Comparison of ENCODE assay signal across 8 mouse cellular contexts in genomic region chr9:56928041-56928811, GRCm38 (mm10). TPM values are rescaled to one million over a fixed set of nuclear protein-coding genes. Genes with fewer than 3 reads are reported as not detected.
DNase-seq lines count a peak whose midpoint lies in the region; ATAC-seq and TF ChIP-seq lines count a peak whose summit lies in the region.

TSS of gene Snx33 (minus strand) at chr9:56928371.

- WGBS in forebrain, embryonic 15.5 days = under 1% methylated on average over 49 of the region's 50 CpGs
- WGBS in neural tube, embryonic 14.5 days = under 1% methylated on average over 49 of the region's 50 CpGs

- H3K36me3 ChIP-seq in ES-Bruce4 (ENCODE audit: control insufficient read depth, insufficient read depth, low read length, poor library complexity, severe bottlenecking) = no peaks in the 10 kb centered on the region
- no peaks in the 10 kb centered on the region for H3K36me3 ChIP-seq in forebrain, embryonic 15.5 days
- H3K36me3 ChIP-seq in neural tube, embryonic 14.5 days (ENCODE audit: control insufficient read depth, insufficient read depth, low read length) = no peaks in the 10 kb centered on the region
- no peaks in the 10 kb centered on the region for H3K36me3 ChIP-seq in testis, adult 2 months (ENCODE audit: control insufficient read depth, insufficient read depth, low read length)

- ATAC-seq in forebrain, embryonic 15.5 days (replicated peaks) = peak; percentile 84
- peak; percentile 86 for ATAC-seq in neural tube, embryonic 14.5 days (ENCODE audit: low read depth)

- no peak for TF ChIP-seq EP300 in ES-Bruce4 (IDR thresholded peaks at IDR 0.05; ENCODE audit: insufficient read depth, low read depth, low read length)

- H3K27me3 ChIP-seq in ES-Bruce4 (ENCODE audit: control insufficient read depth, insufficient read depth, low read length, poor library complexity, severe bottlenecking) = no peaks in the 10 kb centered on the region
- H3K27me3 ChIP-seq in forebrain, embryonic 15.5 days = peaks cover 3% of the 10 kb centered on the region; the same call in 1 of the 2 replicates
- H3K27me3 ChIP-seq in neural tube, embryonic 14.5 days (ENCODE audit: control insufficient read depth, insufficient read depth, low read length) = no peaks in the 10 kb centered on the region
- no peaks in the 10 kb centered on the region for H3K27me3 ChIP-seq in testis, adult 2 months (ENCODE audit: control insufficient read depth, insufficient read depth, low read length)

- H3K9me3 ChIP-seq in ES-Bruce4 (replicated peaks; ENCODE audit: control insufficient read depth, insufficient read depth, low read length, poor library complexity, severe bottlenecking) = no peaks in the 10 kb centered on the region
- no peaks in the 10 kb centered on the region for H3K9me3 ChIP-seq in forebrain, embryonic 15.5 days
- no peaks in the 10 kb centered on the region for H3K9me3 ChIP-seq in neural tube, embryonic 14.5 days (ENCODE audit: control insufficient read depth, low read length)

- peak within 1 kb of the TSS; percentile 79 for H3K4me3 ChIP-seq in ES-Bruce4 (ENCODE audit: low read depth, low read length)
- H3K4me3 ChIP-seq in forebrain, embryonic 15.5 days = peak within 1 kb of the TSS; percentile 58
- peak within 1 kb of the TSS; percentile 50 for H3K4me3 ChIP-seq in neural tube, embryonic 14.5 days (ENCODE audit: low read depth, low read length)
- peak within 1 kb of the TSS; percentile 76 for H3K4me3 ChIP-seq in testis, adult 2 months (ENCODE audit: control insufficient read depth, low read depth, low read length)

- TF ChIP-seq POLR2A in ES-Bruce4 (IDR thresholded peaks at IDR 0.05; ENCODE audit: insufficient read depth, low read length) = no peak
- peak; percentile 43 for TF ChIP-seq POLR2A in testis, adult 2 months (IDR thresholded peaks at IDR 0.05; ENCODE audit: control insufficient read depth, low read depth, low read length)

- peaks cover 3% of the 10 kb centered on the region for H3K4me1 ChIP-seq in ES-Bruce4 (ENCODE audit: control insufficient read depth, insufficient read depth, low read length)
- H3K4me1 ChIP-seq in forebrain, embryonic 15.5 days = peaks cover 38% of the 10 kb centered on the region
- H3K4me1 ChIP-seq in neural tube, embryonic 14.5 days (ENCODE audit: control insufficient read depth, insufficient read depth, low read length) = peaks cover 22% of the 10 kb centered on the region
- peaks cover 17% of the 10 kb centered on the region for H3K4me1 ChIP-seq in testis, adult 2 months (ENCODE audit: control insufficient read depth, insufficient read depth, low read length)

- peak; percentile 26 for TF ChIP-seq CTCF in ES-Bruce4 (IDR thresholded peaks at IDR 0.05; ENCODE audit: low read depth, low read length)
- TF ChIP-seq CTCF in testis, adult 2 months (IDR thresholded peaks at IDR 0.05; ENCODE audit: control insufficient read depth, insufficient read depth, insufficient replicate concordance, low read depth, low read length) = peak; percentile 33; the same call in 1 of the 2 replicates

- peak; percentile 81 for DNase-seq in cerebellum, adult 11-12 months
- DNase-seq in heart, postnatal 14 days = peak; percentile 96
- peak; percentile 79 to 90 for DNase-seq in layer of hippocampus, adult 18-20 months (ENCODE audit: low spot score in 2 of 2)
- peak; percentile 95 to 97 for DNase-seq in lung, adult 18-20 months

- H3K27ac ChIP-seq in ES-Bruce4 (ENCODE audit: insufficient read depth, low read length) = 0 out of 2 replicates have a peak within 1 kb of the TSS, but pooled peaks have one; percentile 31
- peak within 1 kb of the TSS; percentile 73 for H3K27ac ChIP-seq in forebrain, embryonic 15.5 days (replicated peaks)
- H3K27ac ChIP-seq in neural tube, embryonic 14.5 days (ENCODE audit: low read depth, low read length) = peak within 1 kb of the TSS; percentile 73
- H3K27ac ChIP-seq in testis, adult 2 months (ENCODE audit: control insufficient read depth, insufficient read depth, low read depth, low read length) = peak within 1 kb of the TSS; percentile 78

- intact Hi-C loops in heart, postnatal 14 days (cut with DNase I) = loop anchor here (1.0 to 5.0 kb wide), 4 partner anchors 17 to 202 kb away; partner anchors contain the start of genes Man2c1 and Sin3a

- peak within 1 kb of the TSS; percentile 76 for H3K9ac ChIP-seq in ES-Bruce4 (ENCODE audit: low read depth, poor library complexity, severe bottlenecking)
- peak within 1 kb of the TSS; percentile 59 for H3K9ac ChIP-seq in forebrain, embryonic 15.5 days (replicated peaks)
- H3K9ac ChIP-seq in neural tube, embryonic 14.5 days (replicated peaks; ENCODE audit: low read depth, low read length) = peak within 1 kb of the TSS; percentile 47

- H3K4me2 ChIP-seq in forebrain, embryonic 15.5 days (replicated peaks) = peak within 1 kb of the TSS; percentile 89
- peak within 1 kb of the TSS; percentile 80 for H3K4me2 ChIP-seq in neural tube, embryonic 14.5 days (ENCODE audit: low read depth, low read length)

RNA-seq across cellular contexts. Expression of gene Snx33, which starts in this region (rescaled TPM):
- 4.2 and 4.5 TPM in 2 replicates for polyA plus RNA-seq in ES-Bruce4 (2011; ENCODE audit: insufficient read depth, insufficient read length, low read depth, missing spikeins)
- 2.5 and 3.2 TPM in 2 replicates for polyA plus RNA-seq in forebrain, embryonic 15.5 days (2015; fragmentation: Nextera tagmentation; extraction: Ambion mirVana)
- 10 to 100 TPM in 1 of 2 experiments, 1 to 10 TPM in 1; 9.9 to 11.7 TPM for total RNA-seq in heart, postnatal 14 days (2021)
- 1 to 10 TPM; 8.5 to 9.3 TPM for total RNA-seq in layer of hippocampus, adult 18-20 months (2021)
- 1.3 and 2.1 TPM in 2 replicates for polyA plus RNA-seq in neural tube, embryonic 14.5 days (2014; fragmentation: Nextera tagmentation; extraction: Ambion mirVana)
- 5.2 and 7.0 TPM in 2 replicates for polyA plus RNA-seq in testis, adult 2 months (2012; rRNA removed)

Comparison
In these comparisons a context has a peak if more than half of its experiments do, and no peak if none do; other contexts are left out.
1. Peak in every context shown above with its lines: DNase-seq, ATAC-seq, H3K4me3 ChIP-seq and H3K27ac ChIP-seq.